Mouse (Mus musculus) cerebellum, adult 9-10 months (tissue): Measurements from ENCODE around the gene Kank4.
"Not testable (repeated sequence)": the region's sequence is repeated elsewhere in the genome, so short reads cannot be mapped to it uniquely, and the experiment has no call there.

ENCODE experiments used
- DNase-seq: peaks from one replicate; pipeline ENCODE4 v3.0.0; 2022

Kank4 gene

GRCm38 (mm10) chr4:98767134-98768133 lies 49.9 kb downstream of the Kank4 start:
- DNase-seq: no peak

GRCm38 (mm10) chr4:98758872-98759518 lies 58.3 kb downstream of the Kank4 start:
- DNase-seq: no peak

GRCm38 (mm10) chr4:98758012-98758821 lies 59.1 kb downstream of the Kank4 start:
- DNase-seq: peak; percentile 32

GRCm38 (mm10) chr4:98756141-98756540 lies 61.2 kb downstream of the Kank4 start:
- no peak for DNase-seq

GRCm38 (mm10) chr4:98754456-98754855 lies 62.9 kb downstream of the Kank4 start:
- peak; percentile 46 for DNase-seq

- DNase-seq: no peak
Measured at GRCm38 (mm10) chr4:98743906-98744210, 73.5 kb downstream of the Kank4 start.

- no peak for DNase-seq
Measured at GRCm38 (mm10) chr4:98743209-98743905, 74.0 kb downstream of the Kank4 start.

GRCm38 (mm10) chr4:98739753-98740152 lies 77.6 kb downstream of the Kank4 start:
- DNase-seq: no peak

GRCm38 (mm10) chr4:98733660-98734059 lies 83.7 kb downstream of the Kank4 start:
- DNase-seq: no peak

- no peak for DNase-seq
Measured at GRCm38 (mm10) chr4:98728716-98729115, 88.6 kb downstream of the Kank4 start.

GRCm38 (mm10) chr4:98727959-98728347 lies 89.4 kb downstream of the Kank4 start:
- no peak for DNase-seq

GRCm38 (mm10) chr4:98727295-98727958 lies 89.9 kb downstream of the Kank4 start:
- no peak for DNase-seq

- DNase-seq: no peak
Measured at GRCm38 (mm10) chr4:98726590-98727237, 90.6 kb downstream of the Kank4 start, which contains the start of gene L1td1. TSS of gene L1td1 (plus strand) at chr4:98726734.

GRCm38 (mm10) chr4:98725439-98725838 lies 91.9 kb downstream of the Kank4 start:
- DNase-seq: no peak

GRCm38 (mm10) chr4:98724682-98725081 lies 92.7 kb downstream of the Kank4 start:
- not testable (repeated sequence) for DNase-seq

- peak; percentile 77 for DNase-seq
Measured at GRCm38 (mm10) chr4:98722454-98722853, 94.9 kb downstream of the Kank4 start.

- DNase-seq: no peak
Measured at GRCm38 (mm10) chr4:98718547-98718917, 98.8 kb downstream of the Kank4 start.

- DNase-seq: no peak
Measured at GRCm38 (mm10) chr4:98717735-98718546, 99.4 kb downstream of the Kank4 start.

GRCm38 (mm10) chr4:98710891-98711290 lies 106.4 kb downstream of the Kank4 start:
- no peak for DNase-seq
